In genomic region chr6:29860238-29860637, GRCm38 (mm10) we compare ENCODE assay signal across 8 mouse cellular contexts. TPM values are rescaled to one million over a fixed set of nuclear protein-coding genes. Genes with fewer than 3 reads are reported as not detected.
DNase-seq lines count a peak whose midpoint lies in the region; ATAC-seq and TF ChIP-seq lines count a peak whose summit lies in the region.

No protein-coding gene starts in this region.

- 79% methylated on average over 3 of the region's 3 CpGs for WGBS in heart, embryonic 10.5 days
- WGBS in heart, embryonic 16.5 days: 54% methylated on average over 3 of the region's 3 CpGs
- WGBS in liver, embryonic 15.5 days (ENCODE audit: insufficient replicate concordance): 84% methylated on average over 3 of the region's 3 CpGs

- no peak for DNase-seq in heart, embryonic 10.5 days (ENCODE audit: low spot score)
- DNase-seq in heart, postnatal 25 days (ENCODE audit: low spot score): no peak
- DNase-seq in ES-E14 (ENCODE audit: low read depth, low spot score): peak; percentile 54
- DNase-seq in thymus, postnatal 0 days (ENCODE audit: low spot score): peak; percentile 75
- no peak for DNase-seq in left cerebral cortex, postnatal 36 days (ENCODE audit: low spot score in 2 of 2)
- no peak for DNase-seq in frontal cortex, postnatal 36 days (ENCODE audit: low spot score in 2 of 2)

- no peaks in the 10 kb centered on the region for H3K9me3 ChIP-seq in heart, embryonic 10.5 days
- no peaks in the 10 kb centered on the region for H3K9me3 ChIP-seq in ES-E14 (ENCODE audit: control insufficient read depth, insufficient read depth, low read depth, low read length)
- H3K9me3 ChIP-seq in heart, embryonic 16.5 days (replicated peaks; ENCODE audit: control insufficient read depth, low read length): no peaks in the 10 kb centered on the region
- H3K9me3 ChIP-seq in liver, embryonic 15.5 days (replicated peaks): no peaks in the 10 kb centered on the region; the same call in 1 of the 2 replicates

- peak; percentile 82 for ATAC-seq in heart, embryonic 16.5 days (replicated peaks; ENCODE audit: extremely low read depth, insufficient read depth, low FRiP score)
- peak; percentile 68 for ATAC-seq in liver, embryonic 15.5 days (ENCODE audit: insufficient read depth)

- H3K27ac ChIP-seq in heart, embryonic 10.5 days: 0 out of 2 replicates have a peak overlapping the region, but pooled peaks have one; percentile 69
- H3K27ac ChIP-seq in ES-E14 (ENCODE audit: insufficient read depth, low read depth, low read length, poor library complexity, severe bottlenecking): no peak overlapping the region
- no peak overlapping the region for H3K27ac ChIP-seq in heart, embryonic 16.5 days (ENCODE audit: low read length)
- no peak overlapping the region for H3K27ac ChIP-seq in liver, embryonic 15.5 days (replicated peaks)

- H3K9ac ChIP-seq in ES-E14 (ENCODE audit: insufficient read depth, low read depth, low read length, poor library complexity, severe bottlenecking): no peak overlapping the region
- no peak overlapping the region for H3K9ac ChIP-seq in heart, embryonic 16.5 days (ENCODE audit: low read length)
- no peak overlapping the region for H3K9ac ChIP-seq in liver, embryonic 15.5 days

- intact Hi-C loops in heart, postnatal 25 days (cut with DNase I): no loop called here
- intact Hi-C loops in left cerebral cortex, postnatal 36 days (cut with DNase I): no loop called here

- H3K36me3 ChIP-seq in heart, embryonic 10.5 days: 0 out of 2 replicates have a peak, but pooled peaks cover 6% of the 10 kb centered on the region
- H3K36me3 ChIP-seq in ES-E14 (ENCODE audit: control insufficient read depth, insufficient read depth, low read length, poor library complexity, severe bottlenecking): no peaks in the 10 kb centered on the region
- H3K36me3 ChIP-seq in heart, embryonic 16.5 days (ENCODE audit: control insufficient read depth, insufficient read depth): no peaks in the 10 kb centered on the region
- H3K36me3 ChIP-seq in liver, embryonic 15.5 days (replicated peaks): 0 out of 2 replicates have a peak, but pooled peaks cover 8% of the 10 kb centered on the region

- no peak overlapping the region for H3K4me3 ChIP-seq in heart, embryonic 10.5 days
- no peak overlapping the region for H3K4me3 ChIP-seq in ES-E14 (ENCODE audit: insufficient read depth in 1 of 2, low read depth in 1 of 2, low read length in 2 of 2, poor library complexity in 1 of 2, severe bottlenecking in 1 of 2)
- no peak overlapping the region for H3K4me3 ChIP-seq in heart, embryonic 16.5 days (ENCODE audit: low read length)
- no peak overlapping the region for H3K4me3 ChIP-seq in liver, embryonic 15.5 days (replicated peaks)

- peaks cover 25% of the 10 kb centered on the region for H3K4me1 ChIP-seq in heart, embryonic 10.5 days
- peaks cover 0 to 2% of the 10 kb centered on the region in 2 experiments; a peak in 1 of 4 replicates for H3K4me1 ChIP-seq in ES-E14 (ENCODE audit: control insufficient read depth in 2 of 2, insufficient read depth in 2 of 2, low read length in 2 of 2, poor library complexity in 1 of 2)
- H3K4me1 ChIP-seq in heart, embryonic 16.5 days (ENCODE audit: control insufficient read depth, insufficient read depth, low read length): peaks cover 8% of the 10 kb centered on the region
- H3K4me1 ChIP-seq in liver, embryonic 15.5 days (replicated peaks): peaks cover 40% of the 10 kb centered on the region

- H3K27me3 ChIP-seq in heart, embryonic 10.5 days (ENCODE audit: insufficient read depth, poor library complexity, severe bottlenecking): no peaks in the 10 kb centered on the region
- no peaks in the 10 kb centered on the region for H3K27me3 ChIP-seq in heart, embryonic 16.5 days (ENCODE audit: control insufficient read depth, insufficient read depth, low read length)
- H3K27me3 ChIP-seq in liver, embryonic 15.5 days: no peaks in the 10 kb centered on the region

- in situ Hi-C loops in ES-E14 (cut with MboI; ENCODE audit: low sequenced_read_pairs in 2 of 2, unreplicated experiment in 2 of 2): no loop called here

- no peak overlapping the region for H3K4me2 ChIP-seq in heart, embryonic 16.5 days (ENCODE audit: low read depth, low read length)
- H3K4me2 ChIP-seq in liver, embryonic 15.5 days: no peak overlapping the region

TF ChIP-seq in ES-E14, 5 proteins besides CTCF, POLR2A, EP300 and RAD21:
- TF ChIP-seq ZNF384 (IDR thresholded peaks at IDR 0.05; ENCODE audit: low read depth, low read length) (no peak), ZC3H11A (IDR thresholded peaks at IDR 0.05; ENCODE audit: borderline replicate concordance, low read depth, low read length) (no peak), HCFC1 (IDR thresholded peaks at IDR 0.05; ENCODE audit: borderline replicate concordance, insufficient read depth, low read length) (no peak), MAFK (IDR thresholded peaks at IDR 0.05; ENCODE audit: insufficient read depth, low read depth, low read length) (no peak), CHD2 (IDR thresholded peaks at IDR 0.05; ENCODE audit: low read depth, low read length) (no peak)

RNA-seq across cellular contexts. Expression of gene Strip2, which starts 56.6 kb away (rescaled TPM):
- 7.3 and 19.5 TPM in 2 replicates for polyA plus RNA-seq in heart, embryonic 10.5 days (2016; fragmentation: Nextera tagmentation; extraction: Ambion mirVana)
- 10 to 100 TPM; 52.9 to 63.3 TPM for total RNA-seq in heart, postnatal 25 days (2021)
- 1.1 and 1.3 TPM in 2 replicates for total RNA-seq in ES-E14 (2012; rRNA removed)
- 66.6 and 72.8 TPM in 2 replicates for polyA plus RNA-seq in heart, embryonic 16.5 days (2015; fragmentation: Nextera tagmentation; extraction: Ambion mirVana)
- 0.21 and 0.38 TPM in 2 replicates for polyA plus RNA-seq in liver, embryonic 15.5 days (2015; fragmentation: Nextera tagmentation; extraction: Ambion mirVana)
- polyA plus RNA-seq in thymus, postnatal 0 days (2015; fragmentation: Nextera tagmentation; extraction: Ambion mirVana): 3.4 TPM in 2 replicates
- 10 to 100 TPM; 19.6 to 30.6 TPM for total RNA-seq in left cerebral cortex, postnatal 36 days (2021)

Comparison
In these comparisons a context has a peak if more than half of its experiments do, and no peak if none do; other contexts are left out.
1. DNase-seq: peak in ES-E14 (single experiment) and thymus, postnatal 0 days (single experiment); none in heart, embryonic 10.5 days (single experiment), heart, postnatal 25 days (single experiment), left cerebral cortex, postnatal 36 days (0 of 2) and frontal cortex, postnatal 36 days (0 of 2).